Mouse (Mus musculus) megakaryocyte, embryonic 14.5 days (primary cell): ENCODE results near the gene Ddc.

Experiments used
- FLI1 ChIP-seq: IDR thresholded peaks from 2 replicates; pipeline ENCODE4 v1.6.1; 2012; ENCODE audit warnings: low read length, inconsistent platforms, mixed read lengths
- GATA1 ChIP-seq: IDR thresholded peaks from 3 replicates; pipeline ENCODE4 v1.6.1; 2012; ENCODE audit warnings: mixed read lengths, low read length, inconsistent platforms, borderline replicate concordance

GRCm38 (mm10) chr11:11774893-11775292, 123.1 kb downstream of the Ddc start:
- TF ChIP-seq GATA1 (no peak), FLI1 (no peak)
